Mouse (Mus musculus) monocyte, adult 2 months (primary cell): ENCODE results near the gene Hba-x.
"Not testable (repeated sequence)": the region's sequence is repeated elsewhere in the genome, so short reads cannot be mapped to it uniquely, and the experiment has no call there.

ENCODE experiments used
- DNase-seq, 2 experiments: peaks; one replicate each; pipeline ENCODE4 v3.0.0; 2022; ENCODE audit warnings: low spot score in 2 of 2, low read depth in 1 of 2

The Hba-x gene

GRCm38 (mm10) chr11:32285031-32285775 is 9.0 kb downstream of the Hba-x start:
- no peak for DNase-seq

GRCm38 (mm10) chr11:32285887-32286286 is 9.7 kb downstream of the Hba-x start:
- DNase-seq = not testable (repeated sequence)

- DNase-seq = peak; percentile 37 to 40
Measured at GRCm38 (mm10) chr11:32286695-32287492, 10.7 kb downstream of the Hba-x start, which contains the start of gene Hbq1b. Gene Hbq1b (plus strand): TSS chr11:32286965.

- no peak for DNase-seq
Measured at GRCm38 (mm10) chr11:32287493-32287825, 11.3 kb downstream of the Hba-x start.

- DNase-seq = not testable (repeated sequence)
Measured at GRCm38 (mm10) chr11:32292819-32293218, 16.6 kb downstream of the Hba-x start.

GRCm38 (mm10) chr11:32293479-32293878 is 17.3 kb downstream of the Hba-x start:
- DNase-seq = not testable (repeated sequence)

- not testable (repeated sequence) for DNase-seq
Measured at GRCm38 (mm10) chr11:32296203-32296602, 20.0 kb downstream of the Hba-x start, which contains the start of gene Hba-a2. Gene Hba-a2 (plus strand): TSS chr11:32296489.

GRCm38 (mm10) chr11:32297417-32297816 is 21.2 kb downstream of the Hba-x start:
- DNase-seq = not testable (repeated sequence)

GRCm38 (mm10) chr11:32297866-32298531 is 21.8 kb downstream of the Hba-x start:
- no peak for DNase-seq

- DNase-seq = no peak
Measured at GRCm38 (mm10) chr11:32298532-32298918, 22.3 kb downstream of the Hba-x start.

- peak in 1 of 2 experiments; percentile 24 for DNase-seq
Measured at GRCm38 (mm10) chr11:32299865-32300264, 23.7 kb downstream of the Hba-x start, which contains the start of gene Hbq1a. Gene Hbq1a (plus strand): TSS chr11:32300069.

- no peak for DNase-seq
Measured at GRCm38 (mm10) chr11:32300279-32301267, 24.4 kb downstream of the Hba-x start.

- DNase-seq = no peak
Measured at GRCm38 (mm10) chr11:32301506-32301905, 25.3 kb downstream of the Hba-x start.

GRCm38 (mm10) chr11:32302824-32303419 is 26.7 kb downstream of the Hba-x start:
- DNase-seq = no peak

- no peak for DNase-seq
Measured at GRCm38 (mm10) chr11:32303455-32303854, 27.3 kb downstream of the Hba-x start.

- DNase-seq = no peak
Measured at GRCm38 (mm10) chr11:32307006-32307405, 30.8 kb downstream of the Hba-x start.

GRCm38 (mm10) chr11:32309446-32309845 is 33.2 kb downstream of the Hba-x start:
- no peak for DNase-seq

GRCm38 (mm10) chr11:32309928-32310327 is 33.7 kb downstream of the Hba-x start:
- DNase-seq = no peak

- DNase-seq = no peak
Measured at GRCm38 (mm10) chr11:32316009-32316408, 39.8 kb downstream of the Hba-x start.
